Mouse (Mus musculus) small intestine, adult 2 months (tissue): Measurements from ENCODE around the gene Cblb.

Experiments used
- CTCF ChIP-seq: fragments of 200-500 bp; IDR thresholded peaks from 2 replicates; pipeline ENCODE4 v1.5.1; 2012; ENCODE audit warnings: low read depth, mild to moderate bottlenecking, control low read depth, inconsistent platforms, low read length, moderate library complexity, mixed read lengths; ENCODE audit not compliant: insufficient replicate concordance, insufficient read length; ENCODE audit errors: extremely low read depth
- POLR2A ChIP-seq: fragments of 200-500 bp; IDR thresholded peaks from 2 replicates; pipeline ENCODE4 v1.6.1; 2012; ENCODE audit warnings: low read depth, mild to moderate bottlenecking, control low read depth, inconsistent platforms, low read length, moderate library complexity

GRCm38 (mm10) chr16:52093325-52094253 lies 62.6 kb downstream of the Cblb start:
- TF ChIP-seq POLR2A (no peak), CTCF (no peak)
